Mouse (Mus musculus) liver, embryonic 14.5 days (tissue): ENCODE data around the gene Tnr.

Source experiments
- CTCF ChIP-seq: IDR thresholded peaks from 2 replicates; pipeline ENCODE4 v1.5.1; 2016; ENCODE audit warnings: antibody characterized with exemption, low read depth, control low read depth
- EP300 ChIP-seq: IDR thresholded peaks from 2 replicates; pipeline ENCODE4 v1.6.1; 2016; ENCODE audit warnings: antibody characterized with exemption, low read depth

- TF ChIP-seq CTCF (no peak), EP300 (no peak)
These were observed 105.5 kb downstream of the Tnr start for GRCm38 (mm10) chr1:159629119-159629518.
